Mouse (Mus musculus) T-cell, adult 2 months (primary cell): ENCODE measurements around the gene Cdc42bpa.

Source experiments
- DNase-seq: peaks from one replicate; pipeline ENCODE4 v3.0.0; 2022; ENCODE audit warnings: low spot score

Gene Cdc42bpa

GRCm38 (mm10) chr1:180031705-180032548 is 71.7 kb downstream of the Cdc42bpa start:
- DNase-seq, result no peak

- no peak for DNase-seq
These were observed 77.2 kb downstream of the Cdc42bpa start for GRCm38 (mm10) chr1:180037461-180037860.

- no peak for DNase-seq
These were observed 83.9 kb downstream of the Cdc42bpa start for GRCm38 (mm10) chr1:180044160-180044559.

- DNase-seq, result no peak
These were observed 84.9 kb downstream of the Cdc42bpa start for GRCm38 (mm10) chr1:180045172-180045571.

- DNase-seq, result no peak
These were observed 128.9 kb downstream of the Cdc42bpa start for GRCm38 (mm10) chr1:180089176-180089575.

GRCm38 (mm10) chr1:180098426-180098825 is 138.2 kb downstream of the Cdc42bpa start:
- no peak for DNase-seq

- no peak for DNase-seq
These were observed 144.3 kb downstream of the Cdc42bpa start for GRCm38 (mm10) chr1:180104567-180104966.

- no peak for DNase-seq
These were observed 148.8 kb downstream of the Cdc42bpa start for GRCm38 (mm10) chr1:180109050-180109449.

GRCm38 (mm10) chr1:180116525-180116924 is 156.3 kb downstream of the Cdc42bpa start:
- DNase-seq, result no peak

- no peak for DNase-seq
These were observed 158.0 kb downstream of the Cdc42bpa start for GRCm38 (mm10) chr1:180118233-180118632.

- DNase-seq, result no peak
These were observed 168.0 kb downstream of the Cdc42bpa start for GRCm38 (mm10) chr1:180128077-180128792.

GRCm38 (mm10) chr1:180131402-180131801 is 171.1 kb downstream of the Cdc42bpa start:
- DNase-seq, result no peak

- no peak for DNase-seq
These were observed 171.9 kb downstream of the Cdc42bpa start for GRCm38 (mm10) chr1:180132187-180132586.

- DNase-seq, result no peak
These were observed 178.9 kb downstream of the Cdc42bpa start for GRCm38 (mm10) chr1:180139158-180139557.

GRCm38 (mm10) chr1:180140970-180141369 is 180.7 kb downstream of the Cdc42bpa start:
- DNase-seq, result no peak

GRCm38 (mm10) chr1:180148036-180148435 is 187.8 kb downstream of the Cdc42bpa start:
- no peak for DNase-seq

- DNase-seq, result no peak
These were observed 188.3 kb downstream of the Cdc42bpa start for GRCm38 (mm10) chr1:180148563-180148962.

- DNase-seq, result no peak
These were observed 190.9 kb downstream of the Cdc42bpa start for GRCm38 (mm10) chr1:180151191-180151590.

GRCm38 (mm10) chr1:180158648-180159047 is 198.4 kb downstream of the Cdc42bpa start:
- DNase-seq, result no peak

- no peak for DNase-seq
These were observed 200.3 kb downstream of the Cdc42bpa start for GRCm38 (mm10) chr1:180160545-180160944.

- DNase-seq, result no peak
These were observed 200.9 kb downstream of the Cdc42bpa start for GRCm38 (mm10) chr1:180161160-180161559.

GRCm38 (mm10) chr1:180161566-180162355 is 201.5 kb downstream of the Cdc42bpa start:
- DNase-seq, result no peak
